Mouse (Mus musculus) lung, postnatal 0 days (tissue): ENCODE measurements around the gene Olfr502. TPM values are rescaled to one million over a fixed set of nuclear protein-coding genes. Genes with fewer than 3 reads are reported as not detected.
"Not testable (repeated sequence)": the region's sequence is repeated elsewhere in the genome, so short reads cannot be mapped to it uniquely, and the experiment has no call there.

Source experiments
- ATAC-seq: fragments of 200-750 bp; cut with Nextera tagmentation; 2 replicates; pipeline ENCODE4 v1.8.0; 2017; ENCODE audit warnings: moderate library complexity
- DNase-seq: peaks from one replicate; pipeline ENCODE4 v3.0.0-alpha.2; 2016; ENCODE audit warnings: low spot score
- H3K27ac ChIP-seq: fragments of 300-500 bp; sonication (generic); 2 replicates; pipeline ENCODE4 v1.5.1; 2014; ENCODE audit warnings: antibody characterized with exemption, mild to moderate bottlenecking, low read length, mixed read lengths
- H3K27me3 ChIP-seq: fragments of 300-500 bp; sonication (generic); replicated peaks from 2 replicates; pipeline ENCODE4 v1.6.1; 2014; ENCODE audit warnings: low read length, mixed read lengths; ENCODE audit not compliant: insufficient read depth
- H3K36me3 ChIP-seq: fragments of 300-500 bp; sonication (generic); 2 replicates; pipeline ENCODE4 v1.6.1; 2014; ENCODE audit warnings: low read length, mixed read lengths; ENCODE audit not compliant: insufficient read depth
- H3K4me1 ChIP-seq: fragments of 300-500 bp; sonication (generic); 2 replicates; pipeline ENCODE4 v1.6.1; 2014; ENCODE audit warnings: antibody characterized with exemption, low read depth, low read length, mixed read lengths; ENCODE audit not compliant: insufficient read depth
- H3K4me2 ChIP-seq: fragments of 300-500 bp; sonication (generic); replicated peaks from 2 replicates; pipeline ENCODE4 v1.6.1; 2014; ENCODE audit warnings: low read depth, mild to moderate bottlenecking, low read length, moderate library complexity, mixed read lengths
- H3K4me3 ChIP-seq: fragments of 300-500 bp; sonication (generic); 2 replicates; pipeline ENCODE4 v1.5.1; 2014; ENCODE audit warnings: low read depth, low read length
- H3K9ac ChIP-seq: fragments of 300-500 bp; sonication (generic); replicated peaks from 2 replicates; pipeline ENCODE4 v1.6.1; 2014; ENCODE audit warnings: low read depth, mild to moderate bottlenecking
- H3K9me3 ChIP-seq: fragments of 300-500 bp; sonication (generic); 2 replicates; pipeline ENCODE4 v1.6.1; 2016; ENCODE audit warnings: low read length, mixed read lengths
- CTCF ChIP-seq: IDR thresholded peaks from 2 replicates; pipeline ENCODE4 v1.5.1; 2016; ENCODE audit warnings: antibody characterized with exemption, mild to moderate bottlenecking
- EP300 ChIP-seq: IDR thresholded peaks from 2 replicates; pipeline ENCODE4 v1.6.1; 2016; ENCODE audit warnings: antibody characterized with exemption, mild to moderate bottlenecking, control low read depth
- WGBS: fragments of 180-500 bp; shearing (Covaris S2); extraction: QIAGEN DNeasy Blood & Tissue Kit; methylation state at CpG from one replicate; pipeline ENCODE4 v1.1.7; 2014; 5-methylcytosine and 5-hydroxymethylcytosine counted together
- polyA plus RNA-seq: library from polyadenylated mRNA; unstranded; fragments of >200 nt; fragmentation: Nextera tagmentation; extraction: Ambion mirVana; gene quantifications from 2 replicates; pipeline ENCODE4 v1.2.1, GENCODE M21; 2015

The Olfr502 gene
- polyA plus RNA-seq: not detected in 2 replicates

DNA sequence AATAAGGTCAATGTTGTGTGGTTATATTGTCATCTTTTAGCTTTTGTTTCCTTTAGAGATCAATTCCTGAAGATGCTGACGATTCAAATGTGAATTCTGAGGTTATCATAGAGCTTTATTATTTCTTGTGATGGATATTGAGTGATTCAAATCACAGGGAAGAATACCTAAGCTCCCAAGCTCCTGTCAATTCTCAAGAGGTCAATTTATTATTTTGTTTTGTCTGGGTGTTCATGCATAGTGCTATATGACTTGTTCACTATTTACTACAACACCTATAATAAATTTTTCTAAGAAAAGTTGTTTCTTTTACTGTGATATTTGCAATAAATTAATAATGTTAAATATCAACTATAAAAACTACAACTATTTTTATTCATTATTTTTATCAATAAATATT, at the start of gene Olfr502:
Gene Olfr502, minus strand, starts transcription at position 101 of the 400 bp plus-strand sequence.
- DNase-seq (no peak), ATAC-seq (no peak)
- TF ChIP-seq CTCF (no peak), EP300 (no peak)
- H3K36me3 ChIP-seq: no peaks in the 10 kb centered on the region
- H3K4me1 ChIP-seq: no peaks in the 10 kb centered on the region
- H3K27me3 ChIP-seq: no peaks in the 10 kb centered on the region
- H3K9me3 ChIP-seq: no peaks in the 10 kb centered on the region; the same call in 1 of the 2 replicates
- H3K27ac ChIP-seq: no peak within 1 kb of the TSS
- H3K4me3 ChIP-seq: no peak within 1 kb of the TSS
- H3K9ac ChIP-seq: no peak within 1 kb of the TSS
- WGBS: 56% methylated on average over 1 of the region's 1 CpGs
- H3K4me2 ChIP-seq: no peak within 1 kb of the TSS

GRCm38 (mm10) chr7:108565693-108566092, 40.8 kb upstream of the Olfr502 start, which contains the start of gene Olfr504:
Gene Olfr504, minus strand, starts transcription at chr7:108565793.
- H3K27ac ChIP-seq: no peak within 1 kb of the TSS
- DNase-seq: no peak
- no peaks in the 10 kb centered on the region for H3K27me3 ChIP-seq
- H3K9ac ChIP-seq: no peak within 1 kb of the TSS
- ATAC-seq: no peak
- no peaks in the 10 kb centered on the region for H3K9me3 ChIP-seq
- no peak for TF ChIP-seq EP300
- H3K4me3 ChIP-seq: no peak within 1 kb of the TSS
- WGBS: 79% methylated on average over 1 of the region's 1 CpGs
- H3K4me2 ChIP-seq: no peak within 1 kb of the TSS
- H3K36me3 ChIP-seq: no peaks in the 10 kb centered on the region
- H3K4me1 ChIP-seq: no peaks in the 10 kb centered on the region

DNA sequence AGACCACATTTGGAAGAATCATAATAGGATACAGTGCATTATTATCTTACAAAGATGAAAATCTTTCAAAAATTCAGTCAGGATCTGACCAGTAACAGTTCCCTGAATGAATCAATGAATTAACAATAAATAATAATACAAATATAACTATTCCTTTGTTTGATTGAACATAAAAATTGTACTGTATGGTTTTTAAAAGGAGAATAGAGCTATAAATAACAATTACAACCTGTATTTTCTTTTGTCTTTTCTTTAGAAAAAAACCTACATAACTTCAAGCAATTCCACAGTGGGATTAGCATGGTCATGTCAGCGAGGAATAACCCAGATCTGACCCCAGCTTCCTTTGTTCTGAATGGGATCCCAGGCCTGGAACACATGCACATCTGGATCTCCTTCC, 19.4 kb upstream of the Olfr502 start, which contains the start of gene Olfr503:
Gene Olfr503, plus strand, starts transcription at position 301 of the 400 bp plus-strand sequence.
- not testable (repeated sequence) for H3K27ac ChIP-seq, H3K4me3 ChIP-seq, H3K9me3 ChIP-seq, H3K36me3 ChIP-seq, H3K27me3 ChIP-seq, H3K4me2 ChIP-seq, H3K4me1 ChIP-seq, DNase-seq, ATAC-seq, H3K9ac ChIP-seq
- WGBS: 32% methylated on average over 1 of the region's 1 CpGs

- TF ChIP-seq CTCF (no peak), EP300 (no peak)
These were observed 17.6 kb upstream of the Olfr502 start for GRCm38 (mm10) chr7:108542416-108542815.

More at GRCm38 (mm10) chr7:108542416-108542815, 17.6 kb upstream of the Olfr502 start:
- H3K27me3 ChIP-seq: no peaks in the 10 kb centered on the region
- DNase-seq: no peak
- no peaks in the 10 kb centered on the region for H3K36me3 ChIP-seq
- no peaks in the 10 kb centered on the region for H3K4me1 ChIP-seq
- H3K9me3 ChIP-seq: no peaks in the 10 kb centered on the region
- H3K4me3 ChIP-seq: no peak overlapping the region
- H3K9ac ChIP-seq: no peak overlapping the region
- WGBS: 82% methylated on average over 13 of the region's 13 CpGs
- no peak for ATAC-seq
- H3K4me2 ChIP-seq: no peak overlapping the region
- no peak overlapping the region for H3K27ac ChIP-seq

Other genes starting within 250 kb of the Olfr502 start
- not detected in 2 replicates for gene Olfr490, start 236.1 kb downstream of the Olfr502 start, polyA plus RNA-seq
- gene Olfr491, start 211.6 kb downstream of the Olfr502 start, polyA plus RNA-seq: not detected in 2 replicates
- gene Olfr492, start 201.4 kb downstream of the Olfr502 start, polyA plus RNA-seq: not detected in 2 replicates
- gene Olfr493, start 178.1 kb downstream of the Olfr502 start, polyA plus RNA-seq: not detected in 2 replicates
- not detected in 2 replicates for gene Olfr494, start 159.7 kb downstream of the Olfr502 start, polyA plus RNA-seq
- gene Olfr495, start 131.9 kb downstream of the Olfr502 start, polyA plus RNA-seq: not detected in 2 replicates
- gene Olfr497, start 104.6 kb downstream of the Olfr502 start, polyA plus RNA-seq: not detected in 2 replicates
- gene Olfr498, start 59.7 kb downstream of the Olfr502 start, polyA plus RNA-seq: not detected in 2 replicates
- gene Olfr503, start 19.5 kb upstream of the Olfr502 start, polyA plus RNA-seq: not detected in 2 replicates
- gene Olfr504, start 40.7 kb upstream of the Olfr502 start, polyA plus RNA-seq: not detected in 2 replicates
- gene Olfr506, start 85.7 kb upstream of the Olfr502 start, polyA plus RNA-seq: not detected in 2 replicates
- gene Olfr507, start 96.7 kb upstream of the Olfr502 start, polyA plus RNA-seq: not detected in 2 replicates
- not detected in 2 replicates for gene Olfr508, start 104.9 kb upstream of the Olfr502 start, polyA plus RNA-seq
- gene Olfr509, start 126.8 kb upstream of the Olfr502 start, polyA plus RNA-seq: not detected in 2 replicates
- not detected in 2 replicates for gene Olfr510, start 141.4 kb upstream of the Olfr502 start, polyA plus RNA-seq
- gene Olfr512, start 188.3 kb upstream of the Olfr502 start, polyA plus RNA-seq: not detected in 2 replicates
- not detected in 2 replicates for gene Olfr513, start 225.9 kb upstream of the Olfr502 start, polyA plus RNA-seq